Mouse (Mus musculus) layer of hippocampus, adult 2 months (tissue): ENCODE measurements at regions not wholly inside any gene's neighbourhood (a gene's known extent, or its start where the extent isn't known, plus 50 kb on each side); places are given as distances from the start of the nearest gene placed in this dataset.

Source experiments
- DNase-seq, 2 experiments: peaks; one replicate each; pipeline ENCODE4 v3.0.0; 2022; ENCODE audit warnings: low spot score in 2 of 2
- H3K27ac ChIP-seq: fragments of 200-600 bp; 2 replicates; pipeline ENCODE4 v1.8.1; 2022
- H3K4me3 ChIP-seq: fragments of 200-600 bp; 2 replicates; pipeline ENCODE4 v1.8.1; 2022; ENCODE audit warnings: mild to moderate bottlenecking
- CTCF ChIP-seq: fragments of 200-600 bp; conservative IDR thresholded peaks from 2 replicates; pipeline ENCODE4 v1.8.1; 2022; ENCODE audit warnings: antibody characterized with exemption, mild to moderate bottlenecking, moderate library complexity

DNA sequence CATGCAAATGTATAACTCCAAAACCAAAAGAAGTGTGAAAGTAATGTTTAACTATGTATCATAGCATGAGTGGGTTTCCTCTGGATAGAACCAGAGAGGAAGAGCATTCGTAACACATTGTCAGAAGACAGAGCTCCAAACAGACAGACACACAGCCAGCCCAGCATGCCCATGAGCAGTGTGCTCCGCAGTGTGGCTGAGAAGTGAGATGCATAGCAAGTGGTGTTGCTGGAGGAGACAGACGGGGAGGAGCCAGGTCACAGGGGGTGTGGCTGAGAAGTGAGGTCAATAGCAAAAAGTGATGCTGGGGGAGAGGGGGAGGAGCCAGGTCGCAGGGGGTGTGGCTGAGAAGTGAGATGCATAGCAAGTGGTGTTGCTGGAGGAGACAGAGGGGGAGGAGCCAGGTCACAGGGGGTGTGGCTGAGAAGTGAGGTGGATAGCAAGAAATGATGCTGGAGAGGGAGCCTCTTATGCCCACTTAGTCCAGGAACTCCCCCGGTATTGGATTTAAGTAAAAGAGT lies 240.0 kb downstream of the Atp23 start:
- no peak overlapping the region for H3K27ac ChIP-seq
- no peak for DNase-seq
- no peak for TF ChIP-seq CTCF
- H3K4me3 ChIP-seq = no peak overlapping the region

DNA sequence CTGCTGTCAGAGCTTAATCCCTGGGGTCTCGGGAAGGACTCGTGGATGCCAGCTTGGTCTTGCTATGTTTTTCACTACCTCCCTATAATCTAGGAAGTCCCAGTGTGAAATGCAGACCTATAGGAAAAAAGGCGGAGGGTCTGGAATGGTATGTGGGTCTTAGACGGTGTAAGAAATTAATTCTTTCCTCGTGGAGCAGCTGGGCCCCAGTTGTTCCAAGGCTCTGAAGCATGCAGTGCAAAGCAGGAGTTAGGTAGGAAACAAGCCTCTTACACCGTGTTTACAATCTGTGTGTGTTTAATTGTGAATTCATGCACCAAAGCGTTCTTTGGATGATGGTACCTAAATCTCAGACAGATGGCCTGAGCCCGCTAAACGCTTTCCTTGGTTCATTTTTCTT lies 241.1 kb downstream of the Atp23 start:
- no peak for TF ChIP-seq CTCF
- no peak overlapping the region for H3K27ac ChIP-seq
- no peak for DNase-seq
- H3K4me3 ChIP-seq = no peak overlapping the region

DNA sequence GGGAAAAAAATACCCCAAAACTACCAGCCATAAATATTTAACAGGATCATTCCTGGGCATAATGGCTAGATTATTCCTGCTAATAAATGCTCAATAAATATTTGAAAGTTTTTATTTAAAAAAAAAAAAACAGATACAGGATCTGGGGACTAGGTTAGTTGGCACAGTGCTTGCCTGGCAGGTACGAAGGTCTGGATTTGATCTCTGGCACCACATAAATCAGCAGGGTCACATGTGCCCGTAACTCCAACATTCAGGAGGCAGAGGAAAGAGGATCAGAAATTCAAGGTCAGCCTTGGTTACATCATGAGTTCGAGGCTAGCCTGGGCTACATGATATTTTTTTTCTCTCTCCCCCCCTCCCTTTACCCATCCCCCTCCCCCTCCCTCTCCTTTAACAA lies 248.5 kb downstream of the Atp23 start:
- no peak for TF ChIP-seq CTCF
- no peak overlapping the region for H3K27ac ChIP-seq
- DNase-seq = no peak
- H3K4me3 ChIP-seq = no peak overlapping the region

DNA sequence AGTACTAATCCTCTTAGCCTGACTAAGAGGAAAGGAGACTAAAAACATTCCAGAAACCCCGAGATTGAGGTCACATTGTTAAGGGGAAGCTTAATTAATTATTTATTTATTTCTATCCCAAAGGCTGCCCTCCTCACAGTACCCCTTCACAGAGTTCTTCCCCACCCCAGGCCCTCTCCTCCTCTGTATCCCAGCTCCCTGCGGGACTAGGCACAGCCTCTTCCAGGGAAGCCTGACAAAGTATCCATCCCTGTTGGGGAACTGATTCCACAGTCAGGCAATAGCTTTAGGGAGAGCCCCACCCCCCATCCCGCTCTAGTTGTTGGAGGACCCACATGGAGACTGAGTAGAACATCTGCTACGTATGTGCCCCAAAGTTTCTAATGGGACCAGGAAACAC lies 254.6 kb downstream of the Atp23 start:
- Histone ChIP-seq H3K27ac (no peak overlapping the region), H3K4me3 (no peak overlapping the region)
- no peak for TF ChIP-seq CTCF
- no peak for DNase-seq

DNA sequence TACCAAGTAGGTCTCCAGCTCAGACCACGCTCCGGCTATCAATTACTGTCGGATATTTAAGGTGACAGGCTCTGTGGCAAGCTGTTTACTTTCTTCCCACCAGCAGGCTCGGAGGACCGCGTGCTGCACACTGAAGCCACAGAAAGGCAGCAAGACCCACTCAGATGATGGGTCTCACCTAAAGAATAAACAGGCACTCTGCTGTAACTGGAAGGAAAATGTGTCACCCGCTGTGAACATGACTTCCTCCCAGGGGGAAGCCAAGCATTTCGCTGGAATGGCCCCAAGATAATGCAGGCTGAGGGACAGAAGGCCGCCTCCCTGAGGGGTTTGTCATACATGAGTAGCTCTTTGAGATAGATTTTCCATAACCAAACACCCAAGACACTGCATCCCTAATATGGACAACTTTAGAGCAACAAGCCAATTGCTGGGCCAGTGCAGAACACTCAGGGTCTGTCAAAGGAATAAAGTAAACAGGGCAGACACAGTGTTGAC lies 259.3 kb downstream of the Atp23 start:
- DNase-seq = no peak
- no peak overlapping the region for H3K27ac ChIP-seq
- TF ChIP-seq CTCF = no peak
- no peak overlapping the region for H3K4me3 ChIP-seq

DNA sequence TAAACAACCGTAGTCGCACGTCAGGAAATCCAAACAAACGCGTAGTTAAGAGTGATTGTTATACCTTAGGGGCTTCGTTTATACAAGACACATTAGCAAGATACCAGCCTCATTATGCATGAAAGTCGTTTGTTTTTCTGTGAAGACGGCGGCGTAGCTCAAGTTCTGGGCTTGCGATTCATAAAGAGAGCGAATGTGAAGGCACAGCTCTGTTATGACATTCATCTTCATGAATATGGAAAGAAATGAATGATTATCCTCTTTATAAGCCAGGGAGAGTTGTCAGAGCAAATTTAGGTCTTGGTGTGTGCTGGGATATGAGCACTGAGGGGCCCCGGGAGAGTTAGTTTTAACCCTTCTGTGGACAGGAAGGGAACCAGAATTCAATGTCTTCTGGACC lies 266.4 kb downstream of the Atp23 start:
- Histone ChIP-seq H3K27ac (no peak overlapping the region), H3K4me3 (no peak overlapping the region)
- TF ChIP-seq CTCF = no peak
- DNase-seq = no peak

DNA sequence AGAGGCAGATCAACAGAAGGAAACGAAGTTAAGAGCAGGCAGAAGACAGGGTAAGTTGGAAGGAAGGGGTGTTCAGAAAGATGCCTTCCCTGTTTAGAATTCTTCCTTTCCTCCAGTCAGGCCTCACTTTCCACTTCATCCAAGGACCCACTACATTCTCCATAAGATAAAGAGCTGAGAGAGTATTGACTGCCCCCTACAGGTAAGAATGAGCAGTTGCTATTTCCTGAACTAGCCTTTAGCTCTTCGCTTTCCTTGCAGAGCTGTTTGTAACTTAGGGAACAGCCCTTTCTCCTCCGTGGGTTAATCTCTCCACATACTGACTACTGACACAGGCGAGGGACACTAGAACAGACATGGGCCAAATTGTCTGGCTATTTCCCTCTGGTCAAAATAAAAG lies 273.1 kb downstream of the Atp23 start:
- no peak for DNase-seq
- Histone ChIP-seq H3K4me3 (no peak overlapping the region), H3K27ac (no peak overlapping the region)
- TF ChIP-seq CTCF = peak; percentile 77

DNA sequence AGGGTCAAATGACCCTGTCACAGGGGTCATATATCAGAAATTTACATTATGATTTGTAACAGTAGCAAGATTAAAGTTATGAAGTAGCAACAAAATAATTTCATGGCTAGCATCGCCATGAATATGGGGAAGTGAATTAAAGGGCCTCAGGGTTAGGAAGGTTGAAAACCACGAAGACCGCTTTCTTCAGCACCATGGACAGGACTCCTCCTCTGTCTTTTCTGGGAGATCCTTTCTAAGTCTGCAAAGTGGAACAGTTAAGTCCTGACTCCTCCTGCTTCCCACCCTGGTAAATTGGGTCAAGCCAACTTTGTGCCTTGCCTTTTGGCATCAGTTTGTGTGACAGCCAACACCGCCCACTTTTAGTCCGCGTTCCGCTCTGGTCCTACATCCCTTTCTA lies 275.7 kb downstream of the Atp23 start:
- TF ChIP-seq CTCF = no peak
- no peak for DNase-seq
- H3K27ac ChIP-seq = no peak overlapping the region
- H3K4me3 ChIP-seq = no peak overlapping the region

DNA sequence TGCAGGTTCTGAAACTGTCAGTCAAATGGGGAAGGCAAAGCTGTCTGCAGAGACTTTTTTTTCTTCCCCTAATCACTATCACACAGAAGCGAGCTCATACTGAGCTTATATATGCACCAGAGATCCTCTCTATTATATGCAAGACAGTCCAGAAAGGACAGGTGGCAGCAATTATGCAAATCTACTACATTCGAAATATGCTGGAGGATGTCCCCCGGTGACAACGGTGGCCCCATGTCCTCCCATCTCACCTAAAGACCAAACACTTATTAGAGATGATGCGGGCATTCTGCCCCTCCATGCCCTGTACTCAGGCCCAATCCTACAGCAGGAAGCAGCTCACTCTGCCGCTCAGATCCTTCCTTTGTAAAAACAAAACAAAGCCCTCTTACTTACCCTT lies 280.4 kb downstream of the Atp23 start:
- no peak overlapping the region for H3K4me3 ChIP-seq
- TF ChIP-seq CTCF = no peak
- no peak overlapping the region for H3K27ac ChIP-seq
- no peak for DNase-seq

DNA sequence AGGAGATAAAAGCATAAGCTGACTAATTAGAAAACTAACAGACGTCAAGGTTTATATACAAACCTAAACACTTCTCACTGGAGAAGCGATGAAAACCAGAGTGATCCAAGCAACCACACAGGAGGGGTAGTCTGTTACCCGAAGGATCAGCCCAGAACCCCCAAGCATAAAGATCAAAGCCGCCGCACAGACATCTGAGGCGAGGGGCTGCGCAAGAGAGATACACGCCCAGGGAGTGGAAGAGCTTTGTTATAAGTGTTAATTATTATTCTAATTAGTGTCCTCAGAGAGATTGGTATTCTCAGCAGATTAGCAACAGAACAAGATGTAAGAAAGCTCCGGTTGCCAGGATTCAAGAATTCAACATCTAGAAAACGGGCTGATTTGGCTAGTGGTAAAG lies 281.2 kb downstream of the Atp23 start:
- DNase-seq = no peak
- no peak overlapping the region for H3K4me3 ChIP-seq
- TF ChIP-seq CTCF = no peak
- no peak overlapping the region for H3K27ac ChIP-seq

DNA sequence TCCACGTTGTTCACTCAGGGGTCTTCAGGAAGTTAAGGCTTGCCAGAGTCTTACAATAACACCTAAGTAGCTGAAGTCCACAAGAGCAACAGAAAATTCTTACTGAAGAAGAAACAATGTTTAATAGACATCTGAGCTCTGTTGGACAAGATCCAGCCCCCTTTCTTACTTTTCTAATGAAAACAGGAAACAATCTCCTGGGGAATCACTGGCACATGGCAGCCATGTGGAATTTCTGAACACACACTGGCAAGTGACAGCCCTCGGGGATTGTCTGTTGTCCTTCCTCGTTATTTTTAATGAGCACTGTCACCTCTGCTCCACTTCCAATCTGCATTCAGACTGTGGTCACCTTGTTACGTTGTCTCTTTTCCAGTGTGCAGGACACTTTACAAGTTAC lies 288.9 kb downstream of the Atp23 start:
- no peak for TF ChIP-seq CTCF
- Histone ChIP-seq H3K4me3 (no peak overlapping the region), H3K27ac (no peak overlapping the region)
- DNase-seq = no peak

DNA sequence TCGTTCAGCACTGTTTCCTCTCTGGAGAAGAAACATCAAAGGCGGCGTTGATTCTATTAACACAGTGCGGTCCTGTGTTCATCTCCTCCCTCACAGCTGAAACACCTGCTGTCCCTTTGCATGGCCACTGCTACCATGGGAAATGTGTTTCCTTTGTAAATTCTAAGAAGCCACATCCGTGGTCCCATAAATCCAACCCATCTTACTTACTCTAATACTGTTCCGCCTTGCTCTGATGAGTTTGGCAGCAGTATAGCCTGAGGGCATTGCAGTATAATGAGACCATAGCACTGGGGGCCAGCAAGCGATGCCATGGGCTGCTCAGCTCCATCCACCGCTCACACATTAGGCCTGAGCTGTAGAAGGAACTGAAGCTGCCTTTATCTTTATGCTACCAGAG lies 290.6 kb downstream of the Atp23 start:
- DNase-seq = no peak
- TF ChIP-seq CTCF = no peak
- Histone ChIP-seq H3K4me3 (no peak overlapping the region), H3K27ac (no peak overlapping the region)

DNA sequence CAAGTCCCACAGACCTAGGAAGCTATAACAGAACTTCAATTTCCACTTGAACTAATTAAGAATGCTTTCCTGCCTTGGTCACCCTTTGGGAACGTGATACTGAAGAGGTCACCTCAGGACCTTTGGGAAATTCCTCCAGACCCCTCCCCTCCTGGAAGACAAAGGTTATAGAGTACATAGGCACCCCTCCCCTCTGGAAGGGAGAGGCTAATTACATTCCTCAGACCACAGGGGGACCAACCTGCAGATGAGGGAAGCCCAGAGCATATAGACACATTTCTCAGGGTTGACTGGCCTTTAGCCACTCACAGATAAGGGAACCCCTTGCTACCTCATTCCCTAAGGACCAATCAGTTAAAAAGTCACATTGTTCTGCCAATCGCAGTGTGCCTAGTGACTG lies 301.5 kb downstream of the Atp23 start:
- Histone ChIP-seq H3K4me3 (no peak overlapping the region), H3K27ac (no peak overlapping the region)
- no peak for TF ChIP-seq CTCF
- no peak for DNase-seq

DNA sequence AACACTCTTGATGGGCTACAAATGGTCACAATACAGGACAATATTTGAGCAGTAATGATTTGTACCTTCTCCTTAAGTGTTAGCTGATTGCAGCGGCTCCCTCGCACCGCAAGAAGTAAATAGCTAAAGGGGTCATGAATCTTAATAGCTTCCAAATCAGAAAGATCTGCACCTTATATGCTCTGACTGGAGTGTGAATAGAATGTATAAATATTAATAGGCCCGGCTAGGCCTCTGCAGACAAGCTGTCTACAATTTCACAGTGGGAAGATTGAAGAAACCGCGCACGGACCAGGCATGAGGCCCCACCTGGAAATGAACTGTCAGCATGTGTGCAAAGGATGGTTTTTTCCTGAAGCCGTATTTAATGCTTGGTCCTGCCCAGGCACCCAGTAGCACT lies 333.0 kb downstream of the Atp23 start:
- Histone ChIP-seq H3K27ac (no peak overlapping the region), H3K4me3 (no peak overlapping the region)
- no peak for DNase-seq
- no peak for TF ChIP-seq CTCF

DNA sequence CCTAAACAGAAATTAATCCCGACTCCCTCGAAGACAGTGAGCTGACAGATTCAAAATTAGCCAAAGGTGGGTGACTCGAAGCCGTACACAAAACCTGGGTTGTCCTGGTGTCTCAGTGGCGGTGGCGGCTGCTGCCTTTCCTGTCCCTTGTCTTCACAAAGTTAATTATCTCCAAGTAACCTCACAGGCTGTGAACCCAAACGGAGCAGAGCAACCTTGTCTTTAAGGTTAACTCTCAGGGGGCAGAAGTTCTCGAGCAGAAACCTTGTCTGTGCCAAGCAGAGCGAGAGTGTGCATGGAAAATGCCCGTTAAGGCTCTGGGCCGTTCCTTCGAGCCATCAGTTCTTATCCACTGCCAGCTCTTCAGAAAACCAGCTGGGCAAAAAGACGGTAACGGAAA lies 335.8 kb downstream of the Atp23 start:
- Histone ChIP-seq H3K4me3 (no peak overlapping the region), H3K27ac (no peak overlapping the region)
- DNase-seq = no peak
- no peak for TF ChIP-seq CTCF
